Mouse (Mus musculus): Measurements from ENCODE around the gene Igf2bp3.

Igf2bp3 gene

DNA sequence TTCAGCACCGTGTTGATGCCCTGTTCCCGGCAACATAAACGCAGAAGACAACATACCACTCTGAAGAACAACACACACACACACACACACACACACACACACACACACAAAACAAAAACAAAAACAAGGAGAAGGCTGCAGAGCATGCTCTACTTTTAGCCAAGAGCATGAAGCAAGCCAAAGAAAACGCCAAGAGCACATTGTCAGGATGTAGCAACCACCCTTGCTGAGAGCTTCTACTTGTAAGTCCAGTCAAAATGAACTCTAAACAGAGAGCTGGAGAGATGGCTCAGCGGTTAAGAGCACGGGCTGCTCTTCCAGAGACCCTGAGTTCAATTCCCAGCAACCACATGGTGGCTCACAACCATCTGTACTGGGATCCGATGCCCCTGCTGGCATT lies 41.5 kb downstream of the Igf2bp3 start:
- no peak for DNase-seq

DNA sequence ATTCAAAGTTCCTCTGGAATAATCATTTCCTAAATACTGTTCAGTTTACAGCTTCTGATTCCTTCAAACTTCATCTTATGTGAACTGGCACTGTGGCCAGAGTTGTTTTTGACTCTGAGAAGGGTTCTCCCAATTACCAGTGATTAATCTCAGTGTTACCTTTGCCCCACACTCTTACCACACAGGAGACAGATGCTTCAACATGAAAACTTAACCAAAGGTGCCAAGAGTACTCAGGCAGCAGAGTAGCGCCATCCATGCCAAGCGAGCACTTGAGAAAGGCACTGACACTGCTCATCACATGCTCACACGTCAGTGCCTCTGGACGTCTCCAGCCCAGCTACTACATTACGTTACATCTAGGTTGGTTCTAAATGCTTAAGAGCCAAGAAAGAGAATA lies 43.5 kb downstream of the Igf2bp3 start:
- DNase-seq: no peak

DNA sequence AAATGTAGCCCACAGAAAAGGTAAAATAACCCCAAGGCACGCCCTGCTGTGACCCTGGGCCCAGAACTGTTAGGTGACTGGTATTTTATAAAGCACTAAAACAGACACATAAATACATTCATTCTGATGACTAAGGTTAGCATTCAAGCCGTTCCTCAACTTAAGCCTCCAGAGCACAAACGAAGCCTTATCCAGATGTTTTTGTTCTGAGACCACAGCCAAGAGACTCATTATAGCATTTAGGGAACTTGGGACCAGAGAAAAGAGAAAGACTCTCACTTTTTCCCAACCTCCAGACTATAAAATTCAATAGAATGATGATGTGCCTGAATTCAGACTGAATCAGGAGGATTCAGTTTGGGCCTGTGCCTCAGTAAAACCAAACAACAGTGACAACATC lies 46.1 kb downstream of the Igf2bp3 start:
- no peak for DNase-seq

DNA sequence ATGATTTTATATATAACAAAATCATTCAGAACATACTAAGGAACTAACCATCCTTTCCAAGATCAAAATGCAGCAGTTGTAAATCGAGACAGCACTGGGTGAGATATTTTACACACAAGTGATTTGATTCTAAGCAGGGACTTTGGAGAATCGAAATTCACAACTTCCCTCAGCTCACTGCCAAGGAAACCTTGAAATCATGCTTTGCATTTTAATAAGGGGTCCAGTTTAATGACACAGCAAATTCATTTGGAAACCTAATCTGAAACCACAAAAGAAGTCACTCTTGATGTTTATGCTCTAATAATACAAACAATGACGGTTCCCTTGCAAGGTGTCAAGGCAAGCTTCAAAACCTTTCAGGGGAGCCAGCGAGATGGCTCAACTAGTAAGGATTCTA lies 47.4 kb downstream of the Igf2bp3 start:
- DNase-seq: no peak

DNA sequence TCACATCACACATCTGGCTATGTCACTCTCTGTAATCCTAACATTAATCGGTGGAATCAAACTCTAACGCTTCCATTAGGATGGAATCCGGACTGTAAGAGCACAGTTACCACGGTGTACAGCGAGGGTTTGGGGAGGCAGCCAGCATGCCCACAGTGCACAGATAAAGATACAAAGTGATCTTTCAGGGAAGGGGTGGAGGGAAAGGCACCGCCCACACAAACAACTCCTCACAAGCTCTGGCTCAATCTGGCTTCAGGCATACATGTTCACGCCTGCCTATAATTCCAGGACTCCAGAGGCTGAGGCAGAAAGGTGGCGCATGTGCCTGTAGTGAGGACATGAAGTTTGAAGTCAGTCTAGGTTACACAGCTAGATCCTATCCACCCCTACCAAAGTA lies 48.4 kb downstream of the Igf2bp3 start:
- DNase-seq: no peak

DNA sequence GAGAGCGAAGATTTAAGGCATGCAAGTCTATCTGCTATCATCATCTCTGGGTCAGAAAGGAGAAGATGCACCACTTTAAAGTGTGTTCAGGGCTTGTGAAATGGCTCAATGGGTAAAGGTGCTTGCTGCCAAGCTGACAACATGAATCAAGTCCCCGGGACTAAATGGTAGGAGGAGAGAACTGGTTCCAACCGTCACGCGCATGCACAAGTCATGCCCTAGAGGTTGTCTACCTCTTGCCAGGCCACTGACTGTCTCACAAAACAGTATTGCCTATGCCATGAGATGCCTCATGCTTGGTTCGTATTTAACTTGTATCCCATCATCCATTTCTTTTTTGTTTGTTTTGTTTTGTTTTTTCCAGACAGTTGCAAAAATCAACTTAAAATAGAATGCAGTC lies 48.9 kb downstream of the Igf2bp3 start:
- peak; percentile 43 to 64 for DNase-seq

DNA sequence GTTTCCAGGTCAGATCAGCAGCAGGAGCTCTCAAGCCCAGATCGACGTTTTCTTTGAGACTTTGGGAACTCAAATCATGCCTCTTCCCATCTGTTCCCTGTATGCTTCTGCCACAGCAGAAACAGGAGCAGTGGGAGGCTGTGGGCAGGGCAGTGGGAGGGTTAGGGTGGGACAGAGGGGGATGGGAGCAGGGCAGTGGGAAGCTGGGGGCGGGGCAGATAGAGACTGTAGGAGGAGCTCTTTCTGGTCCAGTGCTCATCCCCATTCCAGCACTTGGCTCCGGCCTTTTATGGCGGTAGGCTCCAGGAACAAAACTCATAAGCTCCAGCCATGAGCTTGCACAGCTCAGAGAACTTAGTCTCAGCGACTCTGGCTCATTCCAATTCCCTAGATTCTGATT lies 49.7 kb downstream of the Igf2bp3 start:
- peak; percentile 44 to 73 for DNase-seq

DNA sequence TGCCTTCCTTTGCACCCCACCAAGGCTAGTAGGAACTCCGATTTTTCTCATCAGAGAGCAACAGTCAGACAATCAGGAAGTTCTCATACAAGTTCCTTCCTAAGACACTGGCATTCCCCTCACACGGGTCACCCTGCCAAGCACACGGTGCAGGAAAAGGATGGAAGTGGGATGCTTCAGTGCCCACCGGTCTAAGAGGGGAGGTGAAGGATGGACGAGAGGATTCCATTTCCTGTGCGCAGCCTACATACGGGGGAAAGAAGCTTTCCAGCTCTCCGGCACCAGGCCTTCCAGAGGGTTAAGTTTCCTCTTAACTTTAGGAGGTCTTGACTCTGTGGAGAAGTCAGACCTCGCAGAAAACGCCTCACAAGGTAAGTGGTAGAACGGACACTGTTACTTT lies 50.1 kb downstream of the Igf2bp3 start:
- DNase-seq: no peak

DNA sequence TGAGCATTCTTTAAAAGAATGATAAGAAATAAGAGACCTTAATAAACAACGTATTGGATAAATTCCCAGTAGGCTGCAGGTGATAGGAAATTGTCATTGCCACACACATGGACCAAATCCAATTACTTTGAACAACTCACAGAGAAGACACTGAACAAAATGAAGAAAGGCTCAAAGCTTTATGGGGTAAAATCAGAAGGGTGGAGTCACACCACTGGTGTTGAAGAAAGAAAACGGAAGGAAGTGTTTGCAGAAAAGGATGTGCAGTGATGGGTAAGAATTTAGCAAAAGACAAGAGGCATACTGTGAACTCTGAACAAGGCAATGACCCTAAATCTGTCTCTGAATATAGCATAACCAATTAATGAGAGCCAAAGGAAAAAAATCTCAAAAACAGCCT lies 54.8 kb downstream of the Igf2bp3 start:
- DNase-seq: no peak

DNA sequence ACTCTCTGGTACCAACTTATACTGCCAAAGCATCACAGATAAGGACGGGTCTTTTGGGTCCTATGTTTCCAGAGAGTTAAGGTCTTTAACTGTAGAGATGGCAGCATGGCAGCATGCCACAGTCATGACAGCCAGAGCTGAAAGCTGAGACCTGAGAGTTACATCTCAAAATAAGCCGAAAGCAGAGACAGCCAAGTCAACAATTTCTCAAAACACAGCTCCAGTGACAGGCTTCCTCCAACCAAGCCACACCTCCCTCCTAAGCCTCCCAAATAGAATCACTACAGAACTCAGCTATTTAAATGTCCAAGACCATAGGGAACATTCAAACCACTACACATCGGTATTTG lies 58.0 kb downstream of the Igf2bp3 start:
- no peak for DNase-seq

DNA sequence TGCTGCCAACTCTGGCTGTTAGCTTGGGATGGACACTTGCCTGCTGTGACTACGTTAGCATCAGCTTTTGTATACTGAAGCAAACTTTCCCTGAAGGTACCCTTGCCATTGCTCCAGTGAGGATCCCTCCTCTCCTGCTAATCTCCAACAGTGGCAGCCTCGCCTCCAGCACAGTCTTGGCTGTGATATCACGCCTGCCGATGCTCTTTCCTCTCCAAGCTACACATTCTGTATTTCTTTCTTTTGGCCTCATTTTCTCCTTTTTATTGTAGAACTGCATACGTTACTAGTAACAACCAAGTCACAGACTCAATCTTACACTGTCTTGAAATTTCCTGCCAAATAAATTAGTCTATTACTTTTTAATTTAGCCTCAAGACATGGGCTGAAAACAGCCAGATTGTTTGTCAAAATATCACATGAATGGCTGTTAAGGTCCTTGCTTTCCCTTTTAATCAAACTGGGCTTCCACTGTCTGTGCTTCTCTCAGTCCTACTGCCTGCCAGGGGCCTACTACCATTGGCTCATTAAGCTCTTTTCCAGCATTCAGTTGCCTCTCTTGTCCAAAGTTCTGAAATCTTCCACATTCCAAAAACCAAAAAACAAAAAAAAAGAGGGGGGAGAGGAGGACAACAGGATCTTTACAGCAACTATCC lies 58.5 kb downstream of the Igf2bp3 start:
- DNase-seq: no peak

DNA sequence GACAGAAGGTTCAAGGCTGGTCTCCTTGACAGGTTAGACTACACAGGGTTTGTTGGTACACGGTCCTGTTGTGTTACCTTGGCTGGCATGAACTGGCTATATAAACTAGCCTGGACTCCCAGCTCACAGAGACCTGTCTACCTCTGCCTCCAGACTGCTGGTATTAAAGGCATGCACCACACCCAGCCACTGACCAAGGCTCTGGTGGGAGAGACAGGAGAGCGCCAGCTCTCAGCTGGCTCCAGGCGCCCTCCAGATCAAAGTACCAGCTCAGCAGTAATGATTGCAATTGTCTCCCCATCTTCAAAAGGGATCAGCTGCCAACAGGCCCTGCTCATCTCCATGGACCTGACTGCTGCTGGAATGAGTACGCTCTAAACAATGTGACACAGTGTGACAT lies 63.3 kb downstream of the Igf2bp3 start:
- peak; percentile 26 to 27 for DNase-seq

DNA sequence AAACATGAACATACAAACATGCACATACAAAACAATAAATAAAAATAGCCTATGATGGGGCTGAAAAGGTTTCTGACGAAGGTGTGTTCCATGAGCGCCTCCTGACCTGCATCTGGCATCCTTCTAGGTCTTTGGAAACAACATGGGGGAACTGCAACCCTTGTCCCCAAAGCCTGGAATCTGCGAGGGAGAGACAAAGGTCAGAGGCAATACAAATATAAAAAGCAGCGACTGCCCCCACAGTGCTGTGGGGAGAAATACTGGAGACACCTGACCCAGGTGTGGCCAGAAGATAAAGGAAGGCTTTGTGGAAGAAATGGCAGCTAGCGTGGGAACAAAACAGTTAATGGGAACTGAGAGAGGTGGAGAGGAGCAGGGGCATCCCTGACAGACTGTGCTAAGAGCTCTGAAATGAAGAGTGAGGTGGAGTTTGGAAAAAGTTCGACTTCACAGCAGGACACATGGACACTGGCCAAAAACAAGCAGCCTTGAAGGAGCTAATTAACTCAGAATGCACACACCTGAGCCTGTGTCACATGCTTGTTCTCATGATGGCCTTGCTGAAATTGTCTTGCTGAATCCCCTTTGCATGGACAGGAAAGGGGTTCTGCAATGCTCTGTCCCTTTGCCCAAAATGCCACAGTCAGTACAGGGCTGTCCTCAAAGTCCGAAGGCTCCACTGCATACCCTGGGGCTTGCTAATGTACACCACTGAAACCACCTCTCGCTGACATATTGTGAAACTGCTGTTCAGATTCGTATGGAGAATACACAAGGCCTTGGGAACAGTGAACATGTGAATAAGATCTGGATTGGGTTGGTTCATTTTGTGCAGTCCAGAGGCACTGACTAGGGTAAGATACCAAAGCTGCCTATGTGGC lies 64.2 kb downstream of the Igf2bp3 start:
- peak; percentile 32 to 55 for DNase-seq

DNA sequence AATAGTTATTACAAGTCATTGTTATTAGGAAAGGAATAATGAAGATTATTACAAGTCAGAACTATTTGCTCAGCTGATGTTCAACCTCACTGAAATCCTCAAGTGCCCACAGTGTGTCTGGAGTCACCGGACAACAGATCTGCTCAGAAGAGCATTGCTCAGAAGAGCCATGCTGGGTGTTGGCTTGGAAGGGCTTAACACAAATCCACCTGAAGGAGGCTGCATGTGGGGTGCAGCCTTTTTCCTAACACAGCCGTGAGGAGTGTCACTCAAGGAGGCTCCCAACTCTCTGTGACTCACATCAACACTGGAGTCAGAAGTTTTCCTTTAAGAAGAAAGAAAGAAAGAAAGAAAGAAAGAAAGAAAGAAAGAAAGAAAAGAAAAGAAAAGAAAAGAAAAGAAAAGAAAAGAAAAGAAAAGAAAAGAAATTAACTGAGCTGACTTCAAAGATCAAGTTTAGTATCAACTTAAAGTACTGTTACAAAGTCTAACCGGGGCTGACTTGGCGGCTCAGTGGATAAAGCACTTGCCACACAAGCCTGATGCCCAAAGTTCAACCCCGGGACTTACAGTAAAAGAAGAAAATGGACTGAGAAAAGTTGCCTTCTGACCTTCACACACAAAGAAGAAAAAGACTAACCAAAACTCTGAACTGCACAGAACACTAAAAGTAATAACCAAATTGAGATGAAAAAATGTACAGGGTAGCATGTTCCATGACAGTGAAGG lies 65.4 kb downstream of the Igf2bp3 start:
- peak; percentile 71 to 86 for DNase-seq

DNA sequence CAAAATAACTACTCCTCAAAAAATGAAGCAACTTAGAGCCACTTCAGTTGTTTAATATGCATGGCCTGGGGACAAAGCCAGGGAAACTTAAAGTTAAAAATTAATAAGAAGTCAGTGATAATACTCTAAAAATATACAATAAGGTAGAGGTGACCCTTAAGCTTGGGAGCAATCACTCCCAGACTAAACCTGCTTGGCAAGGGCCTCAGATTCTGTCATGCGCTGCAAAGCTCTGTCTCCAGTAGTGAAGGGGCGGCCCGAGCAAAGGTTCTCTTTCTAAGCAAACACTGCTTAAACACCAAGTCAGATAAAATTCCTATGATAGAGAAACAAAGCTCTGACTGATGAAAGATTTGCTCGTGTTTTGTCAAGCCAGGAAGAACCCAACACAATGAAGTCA lies 66.0 kb downstream of the Igf2bp3 start:
- DNase-seq: peak; percentile 82 to 90

DNA sequence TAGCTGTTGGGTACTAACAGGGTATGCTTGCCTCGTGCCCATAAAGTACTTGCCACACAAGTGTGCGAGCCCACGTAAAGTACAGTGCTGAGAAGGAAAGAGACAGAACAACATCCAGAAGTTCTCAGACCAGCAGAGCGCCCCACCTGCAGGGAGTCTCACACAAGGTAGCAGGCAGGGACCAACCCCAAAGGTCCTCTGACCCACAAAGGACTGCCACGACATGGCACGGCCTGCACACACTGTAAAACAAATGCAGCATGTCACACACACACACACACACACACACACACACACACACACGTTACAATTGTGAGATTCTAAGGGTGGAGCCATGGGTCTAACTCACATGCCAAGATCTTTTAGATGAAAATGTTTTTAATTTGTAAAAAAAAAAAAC lies 66.4 kb downstream of the Igf2bp3 start:
- peak in 1 of 2 experiments; percentile 38 for DNase-seq

DNA sequence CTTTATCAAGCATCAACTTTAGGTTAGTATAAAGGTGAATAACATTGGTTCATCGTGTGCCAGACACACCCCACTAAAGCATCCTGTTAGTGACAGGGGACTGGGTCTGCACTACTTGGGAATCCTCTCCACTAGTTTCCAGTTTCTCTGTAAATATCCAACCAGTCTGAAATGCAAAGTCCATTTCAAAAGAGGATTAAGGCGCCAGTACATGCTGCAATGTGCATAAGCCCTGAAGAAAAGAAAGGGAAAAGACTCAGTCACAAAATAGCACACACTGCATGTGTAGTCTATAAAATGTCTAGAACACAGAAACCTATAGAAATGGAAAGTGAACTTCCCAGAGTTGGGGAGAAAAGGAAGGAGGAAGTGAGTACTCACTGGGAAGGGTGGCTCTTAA lies 68.3 kb downstream of the Igf2bp3 start:
- peak in 1 of 2 experiments; percentile 18 for DNase-seq

DNA sequence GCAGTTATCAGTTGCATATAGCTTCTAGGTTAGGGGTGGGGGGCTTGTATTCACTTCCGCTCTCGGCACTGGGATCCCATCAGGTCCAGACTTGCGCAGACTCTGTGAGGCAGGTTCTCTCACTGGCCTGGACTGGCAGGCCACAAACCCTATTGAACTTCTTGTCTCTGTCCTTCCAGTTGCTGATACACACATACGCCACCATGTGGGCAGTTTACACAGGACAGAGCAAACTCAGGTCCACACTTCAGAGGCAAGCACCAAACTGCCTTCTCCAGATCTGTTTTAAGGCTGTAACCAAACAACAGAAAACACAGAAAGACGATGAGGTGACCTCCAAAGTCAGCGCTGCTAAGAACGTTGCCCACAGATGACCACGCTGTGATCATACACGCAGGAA lies 72.3 kb downstream of the Igf2bp3 start:
- peak; percentile 39 to 68 for DNase-seq

DNA sequence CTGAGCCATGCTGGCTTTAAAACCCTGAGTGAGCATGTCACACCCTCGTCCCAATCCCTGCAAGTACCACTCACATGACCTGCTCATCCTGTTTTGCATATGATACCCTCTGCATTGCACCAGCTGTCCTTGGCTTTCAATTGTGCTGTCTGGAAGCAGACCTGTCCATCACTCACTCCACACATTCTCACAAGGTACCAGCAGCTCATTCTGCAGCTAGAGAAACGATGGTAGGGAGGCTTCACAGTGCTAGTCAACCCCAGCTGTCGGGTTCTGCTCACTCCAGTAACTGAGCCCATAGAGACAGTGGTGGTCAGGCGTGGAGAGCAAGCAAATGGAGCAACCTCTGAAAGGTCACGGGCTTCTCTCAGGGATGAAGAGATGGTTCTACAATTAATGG lies 73.6 kb downstream of the Igf2bp3 start:
- DNase-seq: no peak

DNA sequence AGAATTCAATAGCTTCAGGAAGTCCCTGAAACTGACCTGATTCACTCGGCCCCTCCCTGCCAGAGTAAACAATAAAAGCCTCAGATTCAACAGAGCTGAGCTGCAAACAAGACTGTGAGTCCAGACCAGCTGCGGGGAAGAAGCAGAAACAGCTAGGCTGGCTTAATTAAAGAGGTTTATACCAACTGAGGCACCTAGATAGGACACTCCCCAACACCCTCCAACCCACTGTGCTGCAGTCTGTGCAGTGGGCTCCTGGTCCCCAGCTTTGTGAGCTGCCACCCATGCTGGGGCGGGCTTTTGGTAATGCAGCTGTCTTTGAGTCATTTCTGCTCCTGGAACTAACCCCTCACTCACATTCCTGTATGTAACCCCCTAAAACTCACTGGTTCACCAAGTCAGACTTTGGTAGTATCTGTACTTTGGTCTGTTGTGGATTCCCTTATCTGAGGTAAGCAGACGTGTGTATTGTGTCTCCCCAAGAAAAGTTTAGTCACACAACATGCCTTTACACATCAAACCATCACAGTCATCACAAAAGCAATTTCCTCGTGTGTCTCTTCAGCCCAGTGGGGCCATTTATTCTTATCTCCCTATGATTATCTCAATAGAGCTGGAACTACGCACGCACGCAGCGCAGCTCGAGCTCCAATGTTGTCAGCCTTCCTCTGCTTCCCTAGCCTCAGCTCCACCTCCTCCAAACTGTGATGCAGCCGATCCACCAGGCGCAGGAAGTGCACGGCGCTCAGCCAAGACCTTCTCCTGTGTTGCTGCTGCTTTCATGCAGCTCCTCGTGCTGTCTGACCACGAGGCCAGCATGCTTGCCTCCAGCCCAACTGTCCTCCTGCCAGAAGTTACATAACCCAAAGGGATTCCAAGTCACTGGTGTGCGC lies 76.4 kb downstream of the Igf2bp3 start:
- no peak for DNase-seq

DNA sequence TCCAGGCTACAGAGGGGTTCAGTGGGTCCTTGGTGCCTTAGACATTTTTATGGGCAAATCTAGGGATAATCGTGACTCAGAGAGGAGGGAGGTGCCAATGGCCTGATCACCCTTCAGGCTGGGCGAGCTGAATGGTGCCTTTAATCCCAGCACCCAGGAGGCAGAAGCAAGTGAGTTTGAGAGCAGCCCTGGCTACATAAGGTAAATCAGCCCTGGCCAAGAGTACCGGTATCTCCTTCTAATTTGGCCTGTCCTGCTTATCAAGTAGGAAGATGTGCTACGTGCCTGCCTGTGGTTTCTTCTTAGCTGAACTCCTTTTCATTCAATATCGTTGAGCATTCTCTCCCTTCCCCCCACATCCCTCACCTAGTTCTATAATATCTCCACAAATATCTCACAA lies 78.0 kb downstream of the Igf2bp3 start:
- DNase-seq: no peak

DNA sequence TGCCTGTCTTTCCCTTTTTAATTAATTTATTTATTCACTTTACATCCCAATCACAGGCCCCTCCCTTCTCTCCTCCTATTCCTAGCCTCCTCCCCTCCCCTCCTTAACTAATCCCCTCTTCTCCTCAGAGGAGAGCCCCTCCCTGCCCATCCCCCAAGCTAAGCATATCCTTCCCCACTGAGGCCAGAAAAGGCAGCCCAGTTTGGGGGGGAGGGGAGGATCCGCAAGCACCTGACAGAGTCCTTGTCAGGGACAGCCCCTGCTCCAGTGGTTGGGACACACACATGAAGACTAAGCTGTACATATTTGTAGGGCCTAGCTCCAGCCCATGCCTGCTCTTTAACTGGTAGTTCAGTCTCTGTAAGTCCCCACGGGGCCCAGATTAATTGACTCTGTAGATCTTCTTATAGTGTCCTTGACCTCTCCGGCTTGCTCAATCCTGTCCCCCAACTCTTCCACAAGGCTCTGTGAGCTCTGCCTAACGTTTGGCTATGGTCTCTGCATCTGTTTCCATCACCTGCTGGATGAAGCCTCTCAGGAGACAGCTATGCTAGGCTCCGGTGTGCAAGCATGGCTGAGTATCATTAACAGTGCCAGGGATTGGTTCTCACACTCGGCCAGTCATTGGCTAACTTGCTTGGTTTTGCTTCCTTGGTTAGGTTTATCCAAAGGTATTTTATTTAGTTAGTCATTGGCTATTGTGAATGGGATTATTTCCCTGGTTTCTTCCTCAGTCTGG lies 82.2 kb downstream of the Igf2bp3 start:
- no peak for DNase-seq
